Mouse (Mus musculus) left cerebral cortex, postnatal 25 days (tissue): ENCODE results near the gene Gsta4. TPM values are rescaled to one million over a fixed set of nuclear protein-coding genes. Genes with fewer than 3 reads are reported as not detected.

Source experiments
- DNase-seq, 2 experiments: peaks; one replicate each; pipeline ENCODE4 v3.0.0; 2022; ENCODE audit warnings: low spot score in 2 of 2, mixed read lengths in 1 of 2
- intact Hi-C: fragments of 180-260 bp; cut with DNase I; formaldehyde crosslinking; loops from one replicate; pipeline ENCODE4 v1.15.1; 2025
- total RNA-seq, 2 experiments: library from RNA; stranded (reverse); gene quantifications; 2 replicates each; pipeline ENCODE4 v1.2.3; 2021

Gsta4 gene
- total RNA-seq, 2 experiments from 2014 or later: 34.1 to 36.3 TPM

GRCm38 (mm10) chr9:78176201-78176727 is 6.3 kb upstream of the Gsta4 start:
- intact Hi-C loops: no loop called here
- peak; percentile 48 to 60 for DNase-seq

DNA sequence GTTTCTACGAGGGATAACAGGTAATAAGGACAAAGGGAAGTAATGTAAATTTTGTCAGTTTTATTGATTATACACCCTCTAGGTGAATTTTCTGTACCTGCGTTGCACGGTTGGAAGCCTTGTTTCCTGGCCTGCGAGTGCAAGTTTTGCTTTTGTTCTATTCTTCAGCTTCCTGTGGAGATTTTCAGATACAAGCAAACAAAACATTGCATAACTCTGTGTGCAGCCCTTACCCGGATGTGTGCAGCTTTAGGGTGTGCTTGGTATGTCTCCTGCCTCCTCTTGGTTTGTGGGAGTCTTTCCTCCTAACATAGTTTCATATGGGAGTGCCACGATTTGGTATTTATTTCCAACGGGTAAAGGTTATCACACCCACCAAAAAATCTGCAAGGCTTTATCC is 5.7 kb upstream of the Gsta4 start:
- intact Hi-C loops: no loop called here
- peak; percentile 34 to 50 for DNase-seq

- DNase-seq: no peak
- intact Hi-C loops: no loop called here
Measured at GRCm38 (mm10) chr9:78178197-78178596, 4.4 kb upstream of the Gsta4 start.

DNA sequence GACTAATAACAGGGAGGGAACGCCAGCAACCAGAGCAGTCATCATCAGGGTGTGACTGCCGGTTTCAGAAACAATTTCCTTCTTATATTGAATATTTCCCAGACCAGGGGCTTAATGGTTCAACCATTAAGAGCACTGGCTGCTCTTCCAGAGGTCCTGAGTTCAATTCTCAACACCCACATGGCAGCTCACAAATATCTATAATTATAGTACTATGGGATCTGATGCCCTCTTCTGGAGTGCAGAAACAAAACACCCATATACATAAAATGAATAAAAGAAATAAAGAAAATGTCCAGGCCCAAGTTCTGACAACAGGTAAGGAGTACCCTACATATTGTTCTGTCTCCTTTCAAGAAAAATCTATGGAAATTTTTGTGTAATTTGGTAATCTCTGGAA is 3.5 kb upstream of the Gsta4 start:
- DNase-seq: no peak
- intact Hi-C loops: no loop called here

- DNase-seq: no peak
- intact Hi-C loops: no loop called here
Measured at GRCm38 (mm10) chr9:78185686-78186085, 3.1 kb downstream of the Gsta4 start.

- no peak for DNase-seq
- intact Hi-C loops: no loop called here
Measured at GRCm38 (mm10) chr9:78188910-78189309, 6.3 kb downstream of the Gsta4 start.

- intact Hi-C loops: loop anchor here (5.0 kb wide), 1 partner anchor 79 kb away; no protein-coding TSS in a partner anchor
- peak in 1 of 2 experiments; percentile 22 for DNase-seq
Measured at GRCm38 (mm10) chr9:78190651-78191634, 8.4 kb downstream of the Gsta4 start.

DNA sequence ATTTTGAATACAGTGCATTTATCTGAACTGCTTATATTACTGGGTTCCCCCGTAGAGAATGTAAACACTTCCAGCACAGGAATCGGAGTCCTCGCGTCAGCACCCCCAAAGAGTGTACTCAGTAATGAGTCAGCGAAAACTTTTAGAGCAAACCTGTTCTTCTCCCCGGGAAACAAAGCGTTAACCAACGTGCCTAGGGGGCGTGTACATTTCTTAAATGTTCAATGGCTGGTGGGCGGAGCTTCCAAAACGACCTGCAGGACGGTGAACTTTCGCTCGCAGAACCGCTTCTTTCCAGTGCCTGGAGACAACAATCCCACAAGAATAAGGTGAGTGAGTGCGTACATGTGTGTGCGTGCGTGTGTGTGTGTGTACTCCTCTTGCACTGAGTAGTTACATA is 9.2 kb downstream of the Gsta4 start:
- intact Hi-C loops: loop anchor here (5.0 kb wide), 1 partner anchor 79 kb away; no protein-coding TSS in a partner anchor
- peak in 1 of 2 experiments; percentile 32 for DNase-seq

DNA sequence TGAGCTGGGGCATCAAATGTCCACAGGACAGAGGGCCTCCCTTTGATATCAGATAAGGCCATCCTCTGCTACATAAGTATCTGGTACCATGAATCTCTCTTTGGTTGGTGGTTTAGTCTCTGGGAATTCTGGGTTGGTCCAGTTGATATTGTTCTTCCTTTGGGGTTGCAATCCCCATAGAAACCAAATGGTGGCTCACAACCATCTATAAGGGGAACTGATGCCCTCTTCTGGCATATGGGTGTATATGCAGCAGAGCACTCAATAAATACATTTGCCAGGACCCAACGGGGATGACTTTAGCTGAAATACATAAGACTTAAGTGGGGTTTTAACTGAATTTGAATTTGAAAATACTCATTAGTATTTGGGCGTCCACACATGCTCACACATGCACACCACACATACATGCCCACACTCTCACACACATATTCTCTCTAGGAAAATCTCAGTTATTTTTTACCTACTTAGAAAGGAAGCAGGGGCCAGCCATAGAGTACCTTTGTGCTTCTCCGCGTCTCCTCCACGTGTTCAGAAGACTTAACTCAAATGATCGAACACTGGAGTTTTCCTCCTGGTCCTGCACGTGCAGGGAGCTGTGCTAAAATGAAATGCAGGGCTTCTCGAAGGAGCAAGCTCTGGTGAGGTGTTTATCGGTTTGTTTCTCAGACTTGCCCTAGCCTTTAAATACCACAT is 11.5 kb downstream of the Gsta4 start:
- DNase-seq: peak; percentile 40 to 66

GRCm38 (mm10) chr9:78195034-78195433 is 12.5 kb downstream of the Gsta4 start:
- intact Hi-C loops: no loop called here
- DNase-seq: peak; percentile 34 to 84

More for the DNA sequence above, 11.5 kb downstream of the Gsta4 start:
- intact Hi-C loops: loop anchor here (5.0 kb wide), 1 partner anchor 82 kb away; no protein-coding TSS in a partner anchor

DNA sequence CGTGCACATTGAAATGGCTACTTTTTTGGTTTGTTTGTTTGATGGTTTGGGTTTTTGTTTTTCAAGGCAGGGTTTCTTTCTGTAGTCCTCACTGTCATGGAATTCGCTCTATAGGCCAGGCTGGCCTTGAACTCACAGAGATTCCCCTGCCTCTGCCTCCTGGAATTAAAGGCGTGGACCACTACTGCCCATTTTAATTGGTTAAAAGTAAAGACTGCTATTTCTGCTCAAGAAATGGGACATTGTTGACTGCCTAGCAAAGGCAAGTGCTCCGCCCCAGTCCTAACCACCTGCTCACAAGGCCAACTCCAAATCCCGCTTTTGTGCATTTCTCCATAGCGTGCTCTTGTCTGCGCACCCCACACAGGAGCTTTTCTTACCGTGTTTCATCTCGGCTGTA is 15.2 kb downstream of the Gsta4 start:
- intact Hi-C loops: no loop called here
- DNase-seq: no peak

- DNase-seq: no peak
- intact Hi-C loops: no loop called here
Measured at GRCm38 (mm10) chr9:78204194-78204593, 21.6 kb downstream of the Gsta4 start.

DNA sequence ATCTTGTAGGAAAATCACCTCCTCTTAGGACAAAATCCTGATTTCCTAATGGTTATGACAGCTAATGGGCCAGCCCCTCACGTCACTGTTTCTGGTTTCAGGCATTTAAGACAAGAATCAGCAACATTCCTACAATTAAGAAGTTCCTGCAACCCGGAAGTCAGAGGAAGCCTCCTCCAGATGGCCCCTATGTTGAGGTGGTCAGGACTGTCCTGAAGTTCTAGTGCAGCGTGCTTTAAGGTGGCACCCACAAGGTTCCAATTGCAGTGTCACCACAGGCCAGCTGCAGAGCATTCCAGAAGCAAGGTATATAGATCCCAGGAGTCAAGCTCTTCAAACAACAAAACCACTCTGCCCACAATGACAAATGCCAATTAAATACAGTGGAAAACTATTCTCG is 26.4 kb downstream of the Gsta4 start:
- DNase-seq: no peak
- intact Hi-C loops: no loop called here

DNA sequence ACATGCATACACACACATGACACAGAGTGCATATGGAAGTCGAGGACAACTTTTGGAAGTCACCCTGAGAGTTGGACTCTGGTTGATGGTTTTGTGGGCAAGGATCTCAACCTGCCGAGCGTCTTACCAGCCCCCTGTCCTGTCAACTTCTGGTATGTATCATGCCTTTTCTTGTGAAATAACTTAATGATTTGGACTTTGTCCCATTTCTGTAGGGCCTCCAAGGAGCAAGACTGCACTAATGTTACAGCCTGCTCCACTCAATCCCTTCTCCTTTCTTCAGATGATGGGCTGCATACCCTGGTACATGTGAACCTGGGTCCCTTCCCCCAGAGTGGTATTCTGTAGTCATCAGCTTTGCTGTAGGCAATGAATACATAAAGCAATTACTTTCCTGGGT is 27.5 kb downstream of the Gsta4 start:
- no peak for DNase-seq
- intact Hi-C loops: no loop called here

- no peak for DNase-seq
- intact Hi-C loops: no loop called here
Measured at GRCm38 (mm10) chr9:78210821-78211220, 28.2 kb downstream of the Gsta4 start.

GRCm38 (mm10) chr9:78211521-78211920 is 28.9 kb downstream of the Gsta4 start:
- intact Hi-C loops: no loop called here
- DNase-seq: no peak

DNA sequence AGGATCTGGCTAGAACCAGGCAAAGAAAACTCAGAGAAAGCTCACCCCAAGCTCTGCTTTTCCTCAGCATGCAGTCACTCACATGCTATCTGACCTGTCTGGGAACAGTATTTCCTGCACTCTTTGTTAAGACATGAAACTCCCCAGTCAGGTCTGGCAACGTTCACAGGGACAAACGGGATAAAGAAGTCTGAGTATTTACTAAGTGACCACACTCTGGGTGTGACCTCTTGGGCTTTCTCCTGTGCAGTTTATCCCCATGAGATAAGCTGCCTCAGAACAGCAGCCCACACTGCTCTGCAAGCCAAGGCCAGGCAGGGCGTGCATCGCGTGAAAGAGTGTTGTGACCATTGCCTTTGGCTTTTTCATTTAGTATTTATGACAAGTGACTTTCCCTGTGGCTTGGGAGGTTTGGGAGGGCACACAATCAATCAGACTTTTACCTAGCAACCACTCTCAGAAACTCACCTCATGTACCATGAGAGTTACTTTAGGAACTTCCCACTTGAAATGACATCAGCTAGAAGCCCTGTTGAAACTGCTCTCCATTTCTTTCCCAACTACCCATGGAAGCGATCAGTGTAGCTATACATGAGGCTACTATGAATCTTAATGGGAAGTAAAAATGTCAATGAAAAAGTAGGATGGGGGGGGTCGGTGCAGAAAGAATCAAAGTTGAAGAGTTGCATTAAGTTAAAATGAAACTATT is 29.9 kb downstream of the Gsta4 start:
- intact Hi-C loops: no loop called here
- DNase-seq: no peak

DNA sequence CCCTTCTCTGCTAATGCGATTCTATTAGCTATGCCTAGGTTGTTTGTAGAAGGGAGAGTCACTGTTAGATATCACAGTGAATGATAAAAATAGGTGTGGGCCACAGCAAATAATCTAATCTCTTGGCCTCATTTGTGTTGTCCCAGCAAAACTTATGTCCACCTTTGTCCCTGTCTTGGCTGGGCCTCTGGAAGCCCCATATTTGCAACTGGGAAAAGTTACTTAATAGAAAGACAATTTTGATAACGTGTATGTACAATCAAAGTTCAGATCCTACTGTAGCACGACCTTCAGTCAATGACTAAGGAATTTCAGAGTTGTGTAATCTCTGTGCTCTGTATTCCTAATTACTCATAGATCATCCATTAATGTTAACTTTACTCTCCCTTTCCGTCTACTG is 34.5 kb downstream of the Gsta4 start:
- no peak for DNase-seq
- intact Hi-C loops: no loop called here

DNA sequence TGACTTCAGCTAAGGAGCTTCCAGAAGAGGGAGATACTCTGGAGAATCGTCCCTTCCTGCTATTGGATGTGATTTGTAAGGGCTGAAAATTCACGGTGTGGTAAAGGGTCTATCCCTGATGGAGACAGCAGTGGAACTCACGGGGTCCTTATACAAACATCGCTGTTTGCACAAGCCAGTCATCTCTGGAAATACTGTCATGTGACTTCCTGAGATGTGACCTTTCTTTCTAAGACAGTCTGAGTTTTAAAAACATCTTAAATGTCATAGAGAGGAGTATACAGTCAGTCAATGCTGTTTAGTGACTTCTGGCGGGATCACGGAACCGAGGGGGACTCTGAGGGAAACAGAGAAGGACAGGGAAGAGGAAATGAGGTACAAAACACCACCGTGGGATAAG is 40.0 kb downstream of the Gsta4 start:
- intact Hi-C loops: no loop called here
- no peak for DNase-seq
